Mouse (Mus musculus) embryo, embryonic 11.5 days (tissue): ENCODE results near the gene Gm16442.
"Not testable (repeated sequence)": the region's sequence is repeated elsewhere in the genome, so short reads cannot be mapped to it uniquely, and the experiment has no call there.

Experiments
- DNase-seq: peaks from one replicate; pipeline ENCODE4 v3.0.0-alpha.2; 2012; ENCODE audit warnings: low read depth, low spot score

Gene Gm16442

GRCm38 (mm10) chr7:20122479-20122878 lies at the start of gene Gm16442:
TSS of gene Gm16442 (minus strand) at chr7:20122579.
- not testable (repeated sequence) for DNase-seq

GRCm38 (mm10) chr7:20168277-20168676 lies 45.9 kb upstream of the Gm16442 start, which contains the start of gene Vmn1r94:
TSS of gene Vmn1r94 (minus strand) at chr7:20168377.
- DNase-seq: not testable (repeated sequence)

GRCm38 (mm10) chr7:20138988-20139387 lies 16.6 kb upstream of the Gm16442 start, which contains the start of gene Vmn1r93:
TSS of gene Vmn1r93 (minus strand) at chr7:20139088.
- not testable (repeated sequence) for DNase-seq

DNA sequence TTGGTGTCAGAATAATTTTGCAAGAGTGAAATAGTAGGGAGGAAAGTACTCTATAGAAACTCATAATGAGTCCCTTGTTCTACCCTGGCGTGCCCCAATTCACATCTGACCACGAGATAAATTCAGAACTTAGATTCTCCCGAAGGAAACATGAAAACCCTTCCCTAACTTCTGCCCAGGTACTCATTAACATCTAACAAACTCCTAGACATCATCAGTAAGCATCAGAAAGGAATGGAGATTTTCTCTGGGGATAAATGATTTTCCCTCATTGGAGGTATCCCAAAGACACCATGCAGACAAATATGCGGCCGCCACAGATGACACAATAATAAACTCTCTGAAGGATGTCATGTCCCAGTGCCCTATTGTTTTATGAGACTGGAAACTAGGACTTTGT lies 23.0 kb downstream of the Gm16442 start, which contains the start of gene Vmn1r91:
Vmn1r91 (plus strand) TSS at position 301 of the 400 bp plus-strand sequence.
- not testable (repeated sequence) for DNase-seq

DNA sequence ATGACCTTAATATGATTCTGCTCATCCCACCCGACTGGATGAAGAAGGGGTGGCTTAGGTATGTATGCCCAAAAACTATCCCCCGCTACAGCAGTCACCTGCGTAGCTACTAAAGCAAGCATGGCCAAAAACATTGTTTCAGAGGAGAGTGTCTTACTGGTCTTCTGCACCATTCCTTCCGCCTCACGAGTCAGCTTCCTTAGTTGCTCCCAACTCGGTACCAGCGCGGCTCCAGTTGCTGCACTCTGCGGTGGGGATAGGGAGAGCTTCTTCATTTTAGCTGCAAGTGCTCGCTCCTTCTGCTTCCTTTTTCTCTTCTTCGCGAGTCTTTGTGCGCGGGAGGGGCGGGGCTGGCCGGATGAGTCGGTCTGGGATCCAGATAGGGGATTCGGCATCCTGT lies 44.3 kb downstream of the Gm16442 start:
- not testable (repeated sequence) for DNase-seq
